Mouse (Mus musculus) megakaryocyte, adult 5-6 weeks (primary cell): ENCODE measurements around the gene Unc5cl. TPM values are rescaled to one million over a fixed set of nuclear protein-coding genes. Genes with fewer than 3 reads are reported as not detected.

Experiments
- ATAC-seq: 2 replicates; pipeline ENCODE4 v1.8.0; 2016; ENCODE audit warnings: mild to moderate bottlenecking, inconsistent platforms; ENCODE audit not compliant: poor library complexity, severe bottlenecking
- total RNA-seq, 2 experiments: library from RNA; stranded (forward) in 1 of 2; stranded (reverse) in 1 of 2; fragments of 153-499, 151-499 nt in 1 of 2; fragments of 221-1000, 200-1000 nt in 1 of 2; gene quantifications; 2 replicates each; pipeline versions ENCODE4 v1.2.3 to v1.2.4; 2015 to 2017

Unc5cl gene
- total RNA-seq, 2 experiments from 2014 or later, result 0.38 to 0.40 TPM

DNA sequence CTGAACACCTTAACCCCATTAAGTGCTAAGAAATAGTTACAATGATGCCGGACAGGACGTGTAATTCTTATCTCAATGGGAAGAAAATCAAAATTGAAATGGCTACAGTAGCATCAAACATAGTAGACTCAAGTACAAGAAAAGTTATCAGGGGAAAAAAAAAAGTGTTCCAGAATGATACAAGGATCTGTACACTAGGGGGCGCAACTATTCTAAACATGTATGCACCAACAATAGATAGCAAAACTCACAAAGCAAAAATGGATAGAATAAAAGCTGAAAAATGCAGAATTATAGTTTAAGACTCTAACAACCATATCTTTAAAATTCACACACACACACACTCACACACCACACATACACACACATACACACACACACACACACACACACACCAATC lies 134.0 kb downstream of the Unc5cl start:
- ATAC-seq, result no peak

Other genes with a start within 250 kb of the Unc5cl start
- 5.4 and 6.6 TPM in 2 replicates for gene Trem1, start 222.1 kb upstream of the Unc5cl start, total RNA-seq (2015)
- gene Trem1, start 222.1 kb upstream of the Unc5cl start, total RNA-seq (2017), result 18.9 and 19.2 TPM in 2 replicates
- gene Trem3, start 207.1 kb upstream of the Unc5cl start, total RNA-seq (2015), result 77.8 and 87.0 TPM in 2 replicates
- 72.1 and 98.8 TPM in 2 replicates for gene Trem3, start 207.1 kb upstream of the Unc5cl start, total RNA-seq (2017)
- gene Treml4, start 190.6 kb upstream of the Unc5cl start, total RNA-seq (2015), result 5.5 and 6.3 TPM in 2 replicates
- gene Treml4, start 190.6 kb upstream of the Unc5cl start, total RNA-seq (2017), result 15.4 and 20.2 TPM in 2 replicates
- gene Treml2, start 155.4 kb upstream of the Unc5cl start, total RNA-seq (2015), result 48.1 and 51.7 TPM in 2 replicates
- gene Treml2, start 155.4 kb upstream of the Unc5cl start, total RNA-seq (2017), result 45.3 and 52.1 TPM in 2 replicates
- gene B430306N03Rik, start 138.8 kb upstream of the Unc5cl start, total RNA-seq (2015), result 68.9 and 78.4 TPM in 2 replicates
- 34.0 and 39.6 TPM in 2 replicates for gene B430306N03Rik, start 138.8 kb upstream of the Unc5cl start, total RNA-seq (2017)
- 50.6 and 58.3 TPM in 2 replicates for gene Trem2, start 108.5 kb upstream of the Unc5cl start, total RNA-seq (2015)
- 85.8 and 90.5 TPM in 2 replicates for gene Trem2, start 108.5 kb upstream of the Unc5cl start, total RNA-seq (2017)
- 0.29 and 0.39 TPM in 2 replicates for gene Treml1, start 95.0 kb upstream of the Unc5cl start, total RNA-seq (2015)
- 0.40 TPM in 1 of 2 replicates, not detected in the other for gene Treml1, start 95.0 kb upstream of the Unc5cl start, total RNA-seq (2017)
- 83.3 and 85.2 TPM in 2 replicates for gene Nfya, start 45.0 kb upstream of the Unc5cl start, total RNA-seq (2015)
- gene Nfya, start 45.0 kb upstream of the Unc5cl start, total RNA-seq (2017), result 32.8 and 47.1 TPM in 2 replicates
- 40.3 and 42.5 TPM in 2 replicates for gene Oard1, start 44.9 kb upstream of the Unc5cl start, total RNA-seq (2015)
- gene Oard1, start 44.9 kb upstream of the Unc5cl start, total RNA-seq (2017), result 52.8 and 53.3 TPM in 2 replicates
- gene Apobec2, start 22.0 kb upstream of the Unc5cl start, total RNA-seq (2015), result 0.45 TPM in 1 of 2 replicates, not detected in the other
- gene Apobec2, start 22.0 kb upstream of the Unc5cl start, total RNA-seq (2017), result 0.20 TPM in 1 of 2 replicates, not detected in the other
- gene Tspo2, start 3.4 kb upstream of the Unc5cl start, total RNA-seq (2015), result 3.2 and 5.3 TPM in 2 replicates
- gene Tspo2, start 3.4 kb upstream of the Unc5cl start, total RNA-seq (2017), result 4.4 and 14.3 TPM in 2 replicates